Mouse (Mus musculus) CD4-positive, CD25-positive, alpha-beta regulatory T cell, adult 4 months (primary cell): ENCODE measurements around the gene Glrx5. TPM values are rescaled to one million over a fixed set of nuclear protein-coding genes. Genes with fewer than 3 reads are reported as not detected.

ENCODE experiments used
- ATAC-seq: one replicate; pipeline ENCODE4 v1.8.0; 2017
- polyA plus RNA-seq, 2 experiments: library from polyadenylated mRNA; unstranded; fragments of 100-300 nt; shearing (Covaris generic); gene quantifications; one replicate each; pipeline ENCODE4 v1.2.1; 2017

The Glrx5 gene
- polyA plus RNA-seq, 2 experiments from 2014 or later = 3.3 to 8.5 TPM

GRCm38 (mm10) chr12:105031081-105032058 is 1.1 kb upstream of the Glrx5 start:
- no peak for ATAC-seq

- ATAC-seq = peak; percentile 5
Observed at GRCm38 (mm10) chr12:105032832-105033775, 616 bp downstream of the Glrx5 start.

- no peak for ATAC-seq
Observed at GRCm38 (mm10) chr12:105034130-105034769, 1.8 kb downstream of the Glrx5 start.

- ATAC-seq = no peak
Observed at GRCm38 (mm10) chr12:105038211-105038610, 5.7 kb downstream of the Glrx5 start.

GRCm38 (mm10) chr12:105038918-105039317 is 6.4 kb downstream of the Glrx5 start:
- no peak for ATAC-seq

GRCm38 (mm10) chr12:105039578-105040289 is 7.2 kb downstream of the Glrx5 start:
- no peak for ATAC-seq

GRCm38 (mm10) chr12:105040950-105041349 is 8.5 kb downstream of the Glrx5 start:
- no peak for ATAC-seq

- ATAC-seq = no peak
Observed at GRCm38 (mm10) chr12:105043081-105043480, 10.6 kb downstream of the Glrx5 start.

GRCm38 (mm10) chr12:105044775-105045174 is 12.3 kb downstream of the Glrx5 start:
- ATAC-seq = no peak

- ATAC-seq = no peak
Observed at GRCm38 (mm10) chr12:105048301-105048863, 15.9 kb downstream of the Glrx5 start.

GRCm38 (mm10) chr12:105049813-105050212 is 17.3 kb downstream of the Glrx5 start:
- no peak for ATAC-seq

- peak; percentile 69 for ATAC-seq
Observed at GRCm38 (mm10) chr12:105050898-105051297, 18.4 kb downstream of the Glrx5 start.

GRCm38 (mm10) chr12:105054041-105054440 is 21.6 kb downstream of the Glrx5 start:
- no peak for ATAC-seq

GRCm38 (mm10) chr12:105055308-105055707 is 22.8 kb downstream of the Glrx5 start:
- ATAC-seq = no peak

GRCm38 (mm10) chr12:105060006-105060405 is 27.5 kb downstream of the Glrx5 start:
- no peak for ATAC-seq

GRCm38 (mm10) chr12:105063201-105064134 is 31.0 kb downstream of the Glrx5 start:
- ATAC-seq = no peak

- ATAC-seq = no peak
Observed at GRCm38 (mm10) chr12:105064168-105064567, 31.7 kb downstream of the Glrx5 start.

- ATAC-seq = no peak
Observed at GRCm38 (mm10) chr12:105065119-105065518, 32.6 kb downstream of the Glrx5 start.

- no peak for ATAC-seq
Observed at GRCm38 (mm10) chr12:105066523-105066922, 34.0 kb downstream of the Glrx5 start.

GRCm38 (mm10) chr12:105068911-105069310 is 36.4 kb downstream of the Glrx5 start:
- peak; percentile 99 for ATAC-seq
